Mouse (Mus musculus) bone marrow macrophage, adult 2 months (primary cell): ENCODE data around the gene Arhgef18. TPM values are rescaled to one million over a fixed set of nuclear protein-coding genes. Genes with fewer than 3 reads are reported as not detected.

Source experiments
- H3K27ac ChIP-seq: 2 replicates; pipeline ENCODE4 v1.5.1; 2012; ENCODE audit warnings: low read depth, low read length; ENCODE audit not compliant: insufficient read depth
- H3K4me1 ChIP-seq: 2 replicates; pipeline ENCODE4 v1.6.1; 2012; ENCODE audit warnings: low read length; ENCODE audit not compliant: control insufficient read depth, insufficient read depth
- H3K4me3 ChIP-seq: 2 replicates; pipeline ENCODE4 v1.5.1; 2012; ENCODE audit warnings: mild to moderate bottlenecking, low read length, moderate library complexity; ENCODE audit not compliant: insufficient read depth
- CTCF ChIP-seq: IDR thresholded peaks from 2 replicates; pipeline ENCODE4 v1.5.1; 2012; ENCODE audit warnings: low read depth, mild to moderate bottlenecking, low read length, moderate library complexity
- POLR2A ChIP-seq: IDR thresholded peaks from 2 replicates; pipeline ENCODE4 v1.6.1; 2012; ENCODE audit warnings: mild to moderate bottlenecking, low read depth, low read length, borderline replicate concordance
- polyA plus RNA-seq: library from polyadenylated mRNA; stranded (reverse); fragments of >200 nt; gene quantifications from 2 replicates; pipeline ENCODE4 v1.2.4, GENCODE M21; 2012; ENCODE audit not compliant: missing spikeins, insufficient read depth, insufficient read length

The Arhgef18 gene
- polyA plus RNA-seq, 1 experiment, result 2.3 TPM

DNA sequence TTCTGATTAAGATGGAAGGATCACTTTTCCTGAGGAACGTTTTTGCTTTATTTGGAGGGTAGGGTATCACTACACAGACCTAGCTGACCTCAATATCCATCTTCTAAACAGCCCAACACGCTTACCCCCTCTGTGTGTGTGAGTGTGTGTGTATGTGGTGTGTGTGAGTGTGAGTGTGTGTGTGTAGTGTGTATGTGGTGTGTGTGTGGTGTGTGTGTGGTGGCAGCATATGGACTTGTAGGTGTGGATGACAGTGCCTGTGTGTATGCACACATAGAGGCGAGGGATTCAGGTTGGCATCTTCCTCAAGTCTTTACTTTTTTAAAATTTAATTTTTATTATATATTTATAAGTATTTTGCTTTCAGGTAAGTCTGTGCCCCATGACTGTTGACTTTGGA lies 105.8 kb downstream of the Arhgef18 start:
- Histone ChIP-seq H3K4me1 (peaks cover 20% of the 10 kb centered on the region), H3K4me3 (no peak overlapping the region), H3K27ac (no peak overlapping the region)
- no peak for TF ChIP-seq CTCF
- TF ChIP-seq POLR2A, result no peak

DNA sequence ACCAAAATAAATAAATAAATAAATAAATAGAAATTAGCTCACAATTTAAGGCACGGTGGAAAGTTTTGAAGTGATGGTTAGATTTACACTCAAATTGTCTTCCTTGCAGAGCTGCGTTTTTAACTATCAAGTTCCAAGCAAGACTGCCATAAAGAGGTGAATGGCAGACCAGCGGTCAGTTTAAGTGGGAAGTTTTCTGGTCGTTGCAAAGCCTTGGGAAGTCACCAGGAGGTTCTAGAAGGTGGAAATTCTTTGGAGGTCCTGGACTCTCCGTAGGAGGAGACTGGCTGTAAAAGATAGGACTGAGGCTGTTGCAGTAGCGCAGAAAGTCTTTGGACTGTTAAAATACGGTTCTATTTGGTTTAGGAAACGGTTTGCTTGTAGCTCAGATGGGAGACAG lies 106.9 kb downstream of the Arhgef18 start:
- no peak for TF ChIP-seq CTCF
- TF ChIP-seq POLR2A, result no peak
- H3K4me3 ChIP-seq, result peak overlapping the region; percentile 62
- peaks cover 20% of the 10 kb centered on the region for H3K4me1 ChIP-seq
- H3K27ac ChIP-seq, result peak overlapping the region; percentile 77

DNA sequence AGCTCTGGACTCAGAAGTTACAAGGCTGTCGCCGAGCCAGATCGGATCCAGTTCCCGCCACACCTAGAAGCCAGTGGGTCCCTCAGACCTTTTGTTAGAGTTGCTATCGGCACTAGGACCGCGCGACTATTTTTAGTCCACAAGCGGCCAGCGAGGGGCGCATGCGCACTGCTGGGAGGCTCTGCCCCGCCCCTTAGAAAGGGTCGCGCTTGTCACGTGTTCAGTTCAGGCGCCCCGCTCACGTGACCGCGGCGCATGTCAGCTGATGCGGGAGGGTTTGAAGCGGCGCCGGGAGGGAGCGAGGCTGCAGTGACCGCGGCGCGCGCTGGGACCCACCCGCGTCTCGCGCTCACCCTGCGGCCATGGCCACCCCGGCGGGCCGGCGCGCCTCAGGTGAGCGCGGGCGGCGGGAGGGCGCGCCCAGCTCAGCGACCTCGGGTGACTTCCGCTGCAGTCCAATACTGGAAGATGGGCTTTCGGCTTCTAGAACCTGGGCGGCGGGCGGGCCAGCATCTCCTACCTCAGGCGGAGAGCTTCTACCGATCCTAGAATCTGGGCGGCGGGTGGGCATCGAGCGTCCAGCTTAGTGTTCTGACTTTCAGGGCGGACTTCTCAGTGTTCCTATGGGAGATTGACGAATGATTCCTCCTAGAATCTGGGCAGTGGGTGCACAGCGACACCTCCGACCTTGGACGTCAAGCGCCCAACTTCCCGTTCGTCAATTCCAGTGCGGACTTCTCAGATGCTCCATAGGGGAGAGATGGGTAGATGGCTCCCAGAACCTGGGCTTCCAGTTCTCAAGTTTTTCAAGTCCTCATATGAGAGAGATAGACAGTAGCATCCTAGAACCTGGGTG lies 107.7 kb downstream of the Arhgef18 start, which contains the start of gene Mcoln1:
Mcoln1 (plus strand) TSS at position 223 of the 856 bp plus-strand sequence.
- Histone ChIP-seq H3K4me3 (peak within 1 kb of the TSS; percentile 88), H3K27ac (peak within 1 kb of the TSS; percentile 77), H3K4me1 (peaks cover 20% of the 10 kb centered on the region)
- peak; percentile 22; the same call in 1 of the 2 replicates for TF ChIP-seq CTCF
- no peak for TF ChIP-seq POLR2A

DNA sequence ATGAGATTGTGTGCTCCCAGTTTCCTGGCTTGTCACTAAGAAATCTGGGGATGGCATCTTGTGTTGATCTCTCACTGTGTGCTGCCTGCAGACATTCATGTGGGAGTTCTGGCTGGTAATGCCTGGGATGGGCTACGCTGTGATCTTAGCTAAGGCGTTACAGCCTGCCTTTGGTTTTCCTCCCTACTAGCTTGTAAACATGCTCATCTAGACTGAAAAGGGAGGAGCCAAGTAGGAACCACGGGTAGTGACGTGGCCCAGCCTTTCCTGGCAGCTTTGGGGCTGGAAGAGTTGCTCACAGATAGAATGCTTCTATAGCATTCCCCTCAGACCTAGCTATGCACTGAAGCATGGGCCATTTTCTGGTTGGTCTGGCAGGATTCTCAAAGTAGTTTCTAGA lies 109.4 kb downstream of the Arhgef18 start:
- peaks cover 20% of the 10 kb centered on the region for H3K4me1 ChIP-seq
- H3K4me3 ChIP-seq, result peak overlapping the region; percentile 88; the same call in 1 of the 2 replicates
- peak overlapping the region; percentile 30; the same call in 1 of the 2 replicates for H3K27ac ChIP-seq
- TF ChIP-seq POLR2A (no peak), CTCF (no peak)

Other genes with a start within 250 kb of the Arhgef18 start
- gene Insr, start 113.4 kb upstream of the Arhgef18 start, polyA plus RNA-seq, result 20.8 and 24.0 TPM in 2 replicates
- gene A430078G23Rik, start 39.6 kb upstream of the Arhgef18 start, polyA plus RNA-seq, result 0.70 and 1.1 TPM in 2 replicates
- gene Pex11g, start 74.7 kb downstream of the Arhgef18 start, polyA plus RNA-seq, result 3.1 and 4.5 TPM in 2 replicates
- gene Tex45, start 77.9 kb downstream of the Arhgef18 start, polyA plus RNA-seq, result not detected in 2 replicates
- 17.1 and 20.8 TPM in 2 replicates for gene Zfp358, start 100.1 kb downstream of the Arhgef18 start, polyA plus RNA-seq
- 112 and 117 TPM in 2 replicates for gene Mcoln1, start 107.5 kb downstream of the Arhgef18 start, polyA plus RNA-seq
- 36.0 and 39.9 TPM in 2 replicates for gene Pnpla6, start 122.4 kb downstream of the Arhgef18 start, polyA plus RNA-seq
- not detected in 2 replicates for gene C330021F23Rik, start 175.0 kb downstream of the Arhgef18 start, polyA plus RNA-seq
- 3.1 and 5.5 TPM in 2 replicates for gene Camsap3, start 194.3 kb downstream of the Arhgef18 start, polyA plus RNA-seq
- gene Xab2, start 228.3 kb downstream of the Arhgef18 start, polyA plus RNA-seq, result 32.3 and 36.4 TPM in 2 replicates
- gene Pet100, start 228.5 kb downstream of the Arhgef18 start, polyA plus RNA-seq, result 116 and 153 TPM in 2 replicates
- gene Pcp2, start 232.5 kb downstream of the Arhgef18 start, polyA plus RNA-seq, result not detected in 2 replicates
- gene Stxbp2, start 237.9 kb downstream of the Arhgef18 start, polyA plus RNA-seq, result 312 and 315 TPM in 2 replicates